Mouse (Mus musculus): ENCODE results near the gene Olfr553. TPM values are rescaled to one million over a fixed set of nuclear protein-coding genes. Genes with fewer than 3 reads are reported as not detected.
A peak's percentile ranks its signal among the peaks of the same experiment; 100 is the strongest.

The Olfr553 gene
- polyA plus RNA-seq, 1 experiment from 2014 or later: not detected

- H3K27me3 ChIP-seq: peaks cover 5% of the 10 kb centered on the region
- no peak for DNase-seq (ENCODE audit: low read depth, low spot score)
- no peak for TF ChIP-seq CTCF (IDR thresholded peaks at IDR 0.05)
- POLR2A ChIA-PET: no interaction called here
- in situ Hi-C loops (cut with MboI; ENCODE audit: low pct_unique_long_range_greater_than_20kb): no loop called here
- no peak for ATAC-seq
- CTCF ChIA-PET: no interaction called here
Measured at GRCm38 (mm10) chr7:102575998-102576397, 42.0 kb downstream of the Olfr553 start.

- in situ Hi-C loops (cut with MboI; ENCODE audit: low pct_unique_long_range_greater_than_20kb): no loop called here
- DNase-seq (ENCODE audit: low read depth, low spot score): no peak
- ATAC-seq: no peak
- TF ChIP-seq CTCF (IDR thresholded peaks at IDR 0.05): no peak
- CTCF ChIA-PET: interaction anchor here (1.4 kb wide), 1 partner anchor 8 kb away, joined by 3 read pairs; no protein-coding TSS in a partner anchor
- peaks cover 11% of the 10 kb centered on the region for H3K27me3 ChIP-seq
- POLR2A ChIA-PET: no interaction called here
Measured at GRCm38 (mm10) chr7:102573174-102573830, 44.7 kb downstream of the Olfr553 start.

GRCm38 (mm10) chr7:102571142-102571541 lies 46.9 kb downstream of the Olfr553 start, which contains the start of gene Olfr550:
Gene Olfr550, plus strand, starts transcription at chr7:102571442.
- ATAC-seq: no peak
- CTCF ChIA-PET: no interaction called here

GRCm38 (mm10) chr7:102566219-102566618 lies 51.8 kb downstream of the Olfr553 start:
- TF ChIP-seq CTCF (IDR thresholded peaks at IDR 0.05): no peak
- no peak for DNase-seq (ENCODE audit: low read depth, low spot score)
- in situ Hi-C loops (cut with MboI; ENCODE audit: low pct_unique_long_range_greater_than_20kb): no loop called here
- ChIA-PET CTCF (no interaction called here), POLR2A (no interaction called here)
- ATAC-seq: no peak
- H3K27me3 ChIP-seq: peaks cover 6% of the 10 kb centered on the region

More at GRCm38 (mm10) chr7:102571142-102571541, 46.9 kb downstream of the Olfr553 start, which contains the start of gene Olfr550:
- POLR2A ChIA-PET: no interaction called here
- H3K27me3 ChIP-seq: peaks cover 11% of the 10 kb centered on the region
- TF ChIP-seq CTCF (IDR thresholded peaks at IDR 0.05): no peak
- no peak for DNase-seq (ENCODE audit: low read depth, low spot score)
- in situ Hi-C loops (cut with MboI; ENCODE audit: low pct_unique_long_range_greater_than_20kb): no loop called here

- in situ Hi-C loops (cut with MboI; ENCODE audit: low pct_unique_long_range_greater_than_20kb): no loop called here
- H3K27me3 ChIP-seq: peaks cover 3% of the 10 kb centered on the region
- POLR2A ChIA-PET: no interaction called here
- peak; percentile 41 for DNase-seq (ENCODE audit: low read depth, low spot score)
- TF ChIP-seq CTCF (IDR thresholded peaks at IDR 0.05): no peak
- ATAC-seq: peak; percentile 100
- CTCF ChIA-PET: no interaction called here
Measured at GRCm38 (mm10) chr7:102564999-102565997, 52.7 kb downstream of the Olfr553 start, which contains the start of gene Trim21. Gene Trim21, minus strand, starts transcription at chr7:102565486.

Other genes with a start within 250 kb of the Olfr553 start
- 85.9 TPM for gene Rrm1, start 176.5 kb downstream of the Olfr553 start, polyA plus RNA-seq (2021)
- gene Olfr543, start 136.5 kb downstream of the Olfr553 start, polyA plus RNA-seq (2021): not detected
- not detected for gene Olfr544, start 129.9 kb downstream of the Olfr553 start, polyA plus RNA-seq (2021)
- not detected for gene Olfr545, start 118.6 kb downstream of the Olfr553 start, polyA plus RNA-seq (2021)
- gene Olfr547, start 83.5 kb downstream of the Olfr553 start, polyA plus RNA-seq (2021): not detected
- not detected for gene Olfr548-ps1, start 77.3 kb downstream of the Olfr553 start, polyA plus RNA-seq (2021)
- gene Olfr549, start 68.3 kb downstream of the Olfr553 start, polyA plus RNA-seq (2021): not detected
- gene Trim21, start 52.7 kb downstream of the Olfr553 start, polyA plus RNA-seq (2021): 8.7 TPM
- gene Olfr550, start 46.8 kb downstream of the Olfr553 start, polyA plus RNA-seq (2021): not detected
- gene Olfr551, start 26.3 kb downstream of the Olfr553 start, polyA plus RNA-seq (2021): not detected
- gene Olfr552, start 20.4 kb downstream of the Olfr553 start, polyA plus RNA-seq (2021): not detected
- not detected for gene Olfr554, start 20.2 kb upstream of the Olfr553 start, polyA plus RNA-seq (2021)
- not detected for gene Olfr555, start 40.6 kb upstream of the Olfr553 start, polyA plus RNA-seq (2021)
- not detected for gene Olfr556, start 46.7 kb upstream of the Olfr553 start, polyA plus RNA-seq (2021)
- 8.5 TPM for gene Trim68, start 69.1 kb upstream of the Olfr553 start, polyA plus RNA-seq (2021)
- gene Olfr557, start 77.7 kb upstream of the Olfr553 start, polyA plus RNA-seq (2021): not detected
- gene Olfr558, start 84.0 kb upstream of the Olfr553 start, polyA plus RNA-seq (2021): not detected
- gene Olfr33, start 100.9 kb upstream of the Olfr553 start, polyA plus RNA-seq (2021): not detected
- not detected for gene Olfr559, start 109.3 kb upstream of the Olfr553 start, polyA plus RNA-seq (2021)
- gene Olfr560, start 141.1 kb upstream of the Olfr553 start, polyA plus RNA-seq (2021): not detected
- not detected for gene Olfr78, start 141.3 kb upstream of the Olfr553 start, polyA plus RNA-seq (2021)
- not detected for gene Olfr561, start 153.0 kb upstream of the Olfr553 start, polyA plus RNA-seq (2021)
- not detected for gene Olfr564, start 185.3 kb upstream of the Olfr553 start, polyA plus RNA-seq (2021)
- gene Olfr566, start 240.5 kb upstream of the Olfr553 start, polyA plus RNA-seq (2021): not detected